Mouse (Mus musculus): Measurements from ENCODE around the gene Fam185a. TPM values are rescaled to one million over a fixed set of nuclear protein-coding genes. Genes with fewer than 3 reads are reported as not detected.

Gene Fam185a
- polyA plus RNA-seq, 1 experiment from 2014 or later: 5.7 TPM

DNA sequence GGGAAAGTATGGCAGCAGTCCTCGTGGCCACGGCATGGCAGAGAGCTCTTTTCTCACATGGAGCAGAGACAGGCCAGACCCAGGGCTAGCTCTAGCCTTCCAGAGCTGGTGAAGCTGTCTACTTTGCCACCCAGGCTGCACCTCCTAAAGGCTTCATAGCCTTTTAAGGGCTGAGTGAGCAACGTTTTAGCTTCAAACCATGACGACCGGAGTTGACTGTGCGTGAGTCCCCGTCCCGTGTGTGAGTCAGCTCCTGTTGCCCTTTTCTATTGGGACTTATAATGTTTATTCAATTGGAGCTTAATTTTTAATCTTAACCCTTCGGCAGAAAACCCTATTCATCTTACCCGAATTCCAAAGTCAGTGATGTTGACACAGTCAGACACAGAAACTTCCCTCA lies 75.4 kb downstream of the Fam185a start:
- Histone ChIP-seq H3K4me1 (ENCODE audit: insufficient read depth) (peaks cover 3% of the 10 kb centered on the region; the same call in 1 of the 2 replicates), H3K9me3 (ENCODE audit: low read depth, low read length) (no peaks in the 10 kb centered on the region), H3K27ac (ENCODE audit: low read depth) (no peak overlapping the region), H3K9ac (no peak overlapping the region), H3K27me3 (ENCODE audit: insufficient read depth, low read length) (no peaks in the 10 kb centered on the region), H3K4me2 (no peak overlapping the region), H3K4me3 (ENCODE audit: low read depth, low read length) (no peak overlapping the region), H3K36me3 (ENCODE audit: insufficient read depth) (no peaks in the 10 kb centered on the region)
- no peak for TF ChIP-seq CTCF (IDR thresholded peaks at IDR 0.05; ENCODE audit: low read depth)
- WGBS: 56% methylated on average over 10 of the region's 10 CpGs
- ATAC-seq (ENCODE audit: insufficient read depth) (no peak), DNase-seq (no peak)

DNA sequence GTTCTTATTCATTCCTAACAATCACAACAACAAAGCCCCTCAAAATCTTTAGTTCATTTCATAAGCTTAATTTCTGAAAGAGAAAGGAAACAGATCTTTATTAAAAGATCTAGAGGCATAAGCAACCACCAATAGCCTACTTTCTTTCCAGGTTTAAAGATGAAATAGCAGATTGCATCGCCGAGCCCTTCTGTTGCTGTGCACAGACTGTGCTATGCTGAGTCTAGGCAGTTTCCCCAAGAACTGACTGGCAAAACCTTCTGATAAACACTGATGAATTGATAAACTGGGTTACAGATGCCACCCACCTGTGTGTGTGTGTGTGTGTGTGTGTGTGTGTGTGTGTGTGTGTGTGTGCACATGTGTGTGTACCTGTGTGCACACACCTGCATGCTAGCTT lies 76.2 kb downstream of the Fam185a start:
- 86% methylated on average over 2 of the region's 2 CpGs for WGBS
- no peak for ATAC-seq (ENCODE audit: insufficient read depth)
- Histone ChIP-seq H3K4me3 (ENCODE audit: low read depth, low read length) (no peak overlapping the region), H3K9me3 (ENCODE audit: low read depth, low read length) (no peaks in the 10 kb centered on the region), H3K27me3 (ENCODE audit: insufficient read depth, low read length) (no peaks in the 10 kb centered on the region), H3K36me3 (ENCODE audit: insufficient read depth) (no peaks in the 10 kb centered on the region), H3K4me2 (no peak overlapping the region), H3K27ac (ENCODE audit: low read depth) (no peak overlapping the region), H3K4me1 (ENCODE audit: insufficient read depth) (peaks cover 3% of the 10 kb centered on the region; the same call in 1 of the 2 replicates), H3K9ac (no peak overlapping the region)
- no peak for TF ChIP-seq CTCF (IDR thresholded peaks at IDR 0.05; ENCODE audit: low read depth)
- no peak for DNase-seq

DNA sequence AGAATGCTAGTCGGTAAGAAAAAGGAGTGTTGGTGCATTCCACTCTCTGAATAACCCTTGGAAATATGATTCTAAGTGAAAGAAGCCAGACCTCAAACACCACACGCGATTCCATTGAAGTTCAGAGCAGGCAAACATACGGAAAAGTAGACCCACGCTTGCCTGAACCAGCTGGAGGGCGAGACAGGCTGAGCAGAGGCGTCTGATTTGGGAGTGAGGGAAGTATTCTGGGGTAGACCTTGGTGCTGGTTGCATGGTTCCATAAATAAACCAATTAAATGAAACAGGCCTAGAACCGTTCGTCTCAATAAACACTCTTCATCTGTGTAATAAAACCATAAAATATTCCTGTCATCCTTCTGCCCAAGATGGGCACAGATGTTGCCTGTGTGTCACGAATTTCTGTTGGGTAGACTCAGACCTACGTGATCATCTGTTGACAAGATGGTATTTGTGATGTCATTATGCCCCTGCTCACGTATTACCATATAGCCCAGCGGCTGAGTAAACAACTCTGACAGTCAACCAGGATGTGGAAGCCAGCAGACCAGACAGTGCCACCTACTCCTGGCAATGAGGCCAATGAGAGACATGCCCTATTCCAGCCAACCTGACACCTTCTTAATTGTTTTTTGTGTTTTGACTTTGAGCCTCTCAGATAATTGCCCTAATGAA lies 78.3 kb downstream of the Fam185a start:
- DNase-seq: no peak
- no peak for ATAC-seq (ENCODE audit: insufficient read depth)
- 73% methylated on average over 13 of the region's 13 CpGs for WGBS

GRCm38 (mm10) chr5:21505159-21505558 lies 80.4 kb downstream of the Fam185a start:
- H3K9ac ChIP-seq: no peak overlapping the region
- H3K4me1 ChIP-seq (ENCODE audit: insufficient read depth): peaks cover under 1% of the 10 kb centered on the region; the same call in 1 of the 2 replicates
- ATAC-seq (ENCODE audit: insufficient read depth): no peak
- H3K4me3 ChIP-seq (ENCODE audit: low read depth, low read length): no peak overlapping the region
- H3K9me3 ChIP-seq (ENCODE audit: low read depth, low read length): no peaks in the 10 kb centered on the region
- no peaks in the 10 kb centered on the region for H3K36me3 ChIP-seq (ENCODE audit: insufficient read depth)
- TF ChIP-seq CTCF (IDR thresholded peaks at IDR 0.05; ENCODE audit: low read depth): no peak
- no peak for DNase-seq
- H3K4me2 ChIP-seq: no peak overlapping the region
- H3K27ac ChIP-seq (ENCODE audit: low read depth): no peak overlapping the region
- 67% methylated on average over 8 of the region's 8 CpGs for WGBS
- no peaks in the 10 kb centered on the region for H3K27me3 ChIP-seq (ENCODE audit: insufficient read depth, low read length)

More for the DNA sequence above, 78.3 kb downstream of the Fam185a start:
- TF ChIP-seq CTCF (IDR thresholded peaks at IDR 0.05; ENCODE audit: low read depth): no peak
- Histone ChIP-seq H3K27ac (ENCODE audit: low read depth) (no peak overlapping the region), H3K27me3 (ENCODE audit: insufficient read depth, low read length) (no peaks in the 10 kb centered on the region), H3K4me1 (ENCODE audit: insufficient read depth) (peaks cover 3% of the 10 kb centered on the region; the same call in 1 of the 2 replicates), H3K36me3 (ENCODE audit: insufficient read depth) (no peaks in the 10 kb centered on the region), H3K9ac (no peak overlapping the region), H3K9me3 (ENCODE audit: low read depth, low read length) (no peaks in the 10 kb centered on the region), H3K4me2 (no peak overlapping the region), H3K4me3 (ENCODE audit: low read depth, low read length) (no peak overlapping the region)

DNA sequence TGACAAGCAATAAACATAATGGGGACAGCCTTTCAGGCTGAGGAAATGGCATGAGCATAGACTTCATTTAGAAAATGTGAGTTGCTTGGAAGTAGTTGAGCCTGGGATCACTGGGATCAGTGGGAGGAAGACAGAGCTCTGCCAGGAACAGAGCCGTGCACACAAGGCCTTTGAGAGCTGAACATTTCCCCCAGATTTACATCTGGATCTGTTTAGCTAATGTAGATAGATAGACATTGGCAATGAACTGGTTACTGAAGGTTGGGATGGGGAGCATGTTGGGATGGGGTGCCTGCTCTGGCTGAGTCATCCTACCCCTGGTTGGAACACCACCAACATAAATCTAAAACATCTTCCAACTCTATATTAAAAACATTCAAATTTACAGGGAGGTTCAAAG lies 82.1 kb downstream of the Fam185a start:
- TF ChIP-seq CTCF (IDR thresholded peaks at IDR 0.05; ENCODE audit: low read depth): no peak
- DNase-seq: no peak

DNA sequence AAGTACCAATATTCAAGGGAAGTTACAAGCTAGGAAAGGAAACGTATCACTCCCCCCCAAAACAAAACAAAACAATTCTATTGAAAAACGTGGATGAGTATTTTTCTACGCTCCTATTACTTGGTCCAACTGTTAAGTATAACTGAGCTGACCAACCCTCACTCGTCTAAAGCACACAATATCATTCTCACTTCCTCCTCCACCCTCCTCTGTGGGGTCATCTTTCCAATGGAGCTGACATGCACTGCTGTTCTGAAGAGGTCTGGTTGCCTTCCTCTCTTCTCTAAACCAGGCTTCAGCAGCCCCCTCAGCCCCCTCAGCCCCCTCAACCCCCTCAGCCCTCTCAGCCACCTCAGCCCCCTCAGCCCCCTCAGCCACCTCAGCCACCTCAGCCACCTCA lies 85.0 kb downstream of the Fam185a start:
- Histone ChIP-seq H3K36me3 (ENCODE audit: insufficient read depth) (no peaks in the 10 kb centered on the region), H3K9me3 (ENCODE audit: low read depth, low read length) (no peaks in the 10 kb centered on the region), H3K4me1 (ENCODE audit: insufficient read depth) (no peaks in the 10 kb centered on the region), H3K9ac (no peak overlapping the region), H3K27me3 (ENCODE audit: insufficient read depth, low read length) (no peaks in the 10 kb centered on the region), H3K4me2 (no peak overlapping the region), H3K4me3 (ENCODE audit: low read depth, low read length) (no peak overlapping the region), H3K27ac (ENCODE audit: low read depth) (no peak overlapping the region)
- no peak for TF ChIP-seq CTCF (IDR thresholded peaks at IDR 0.05; ENCODE audit: low read depth)
- 59% methylated on average over 4 of the region's 4 CpGs for WGBS
- ATAC-seq (ENCODE audit: insufficient read depth) (no peak), DNase-seq (no peak)

More for the DNA sequence above, 82.1 kb downstream of the Fam185a start:
- Histone ChIP-seq H3K4me2 (no peak overlapping the region), H3K9ac (no peak overlapping the region), H3K4me1 (ENCODE audit: insufficient read depth) (no peaks in the 10 kb centered on the region), H3K9me3 (ENCODE audit: low read depth, low read length) (no peaks in the 10 kb centered on the region), H3K27me3 (ENCODE audit: insufficient read depth, low read length) (no peaks in the 10 kb centered on the region), H3K4me3 (ENCODE audit: low read depth, low read length) (no peak overlapping the region), H3K36me3 (ENCODE audit: insufficient read depth) (no peaks in the 10 kb centered on the region), H3K27ac (ENCODE audit: low read depth) (no peak overlapping the region)
- 56% methylated on average over 1 of the region's 1 CpGs for WGBS
- ATAC-seq (ENCODE audit: insufficient read depth): no peak

DNA sequence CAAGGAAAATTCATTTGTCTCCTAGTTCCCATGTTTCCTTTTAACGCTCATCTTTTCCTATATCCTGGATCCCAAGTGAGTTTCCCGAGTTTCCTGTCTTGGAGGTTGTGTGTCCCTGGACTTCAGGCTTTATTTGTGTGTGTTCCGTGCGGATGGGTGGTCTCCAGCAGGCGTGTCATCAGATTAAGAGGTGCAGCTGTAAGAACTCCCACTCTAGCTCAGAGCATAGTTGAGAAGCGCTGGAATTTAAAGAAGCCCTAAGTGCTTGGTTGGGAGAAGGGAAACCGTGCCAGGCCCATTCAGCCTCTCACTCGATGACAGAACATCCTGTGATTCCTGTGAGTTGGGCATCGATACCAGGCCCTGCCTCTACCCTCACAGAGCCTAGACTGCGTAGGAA lies 88.6 kb downstream of the Fam185a start:
- H3K4me2 ChIP-seq: no peak overlapping the region
- no peak for ATAC-seq (ENCODE audit: insufficient read depth)
- H3K36me3 ChIP-seq (ENCODE audit: insufficient read depth): no peaks in the 10 kb centered on the region
- H3K9me3 ChIP-seq (ENCODE audit: low read depth, low read length): no peaks in the 10 kb centered on the region
- H3K4me3 ChIP-seq (ENCODE audit: low read depth, low read length): no peak overlapping the region
- no peaks in the 10 kb centered on the region for H3K27me3 ChIP-seq (ENCODE audit: insufficient read depth, low read length)
- no peaks in the 10 kb centered on the region for H3K4me1 ChIP-seq (ENCODE audit: insufficient read depth)
- WGBS: 48% methylated on average over 10 of the region's 10 CpGs
- H3K27ac ChIP-seq (ENCODE audit: low read depth): no peak overlapping the region; the same call in 1 of the 2 replicates
- peak; percentile 31 for DNase-seq
- no peak overlapping the region for H3K9ac ChIP-seq
- no peak for TF ChIP-seq CTCF (IDR thresholded peaks at IDR 0.05; ENCODE audit: low read depth)

Data from lung, embryonic 14.5 days (tissue).